Mouse (Mus musculus) cerebellum, adult 11-12 months (tissue): Measurements from ENCODE around the gene Lurap1.
A peak's percentile ranks its signal among the peaks of the same experiment; 100 is the strongest.

Source experiments
- DNase-seq: peaks from one replicate; pipeline ENCODE4 v3.0.0; 2022

Lurap1 gene

GRCm38 (mm10) chr4:116100959-116101358, 50.2 kb downstream of the Lurap1 start:
- no peak for DNase-seq

GRCm38 (mm10) chr4:116097211-116097610, 53.9 kb downstream of the Lurap1 start:
- DNase-seq: no peak

- DNase-seq: no peak
Measured at GRCm38 (mm10) chr4:116096291-116096690, 54.8 kb downstream of the Lurap1 start.

- DNase-seq: peak; percentile 13
Measured at GRCm38 (mm10) chr4:116088510-116089249, 62.5 kb downstream of the Lurap1 start.
